Mouse (Mus musculus) cortical plate, adult 2 months (tissue): ENCODE results near the gene Slc7a8.

ENCODE experiments used
- CTCF ChIP-seq: fragments of 200-500 bp; IDR thresholded peaks from 2 replicates; pipeline ENCODE4 v1.5.1; 2011; ENCODE audit warnings: mild to moderate bottlenecking, control low read depth, low read length; ENCODE audit not compliant: insufficient read depth; ENCODE audit errors: extremely low read depth
- POLR2A ChIP-seq: fragments of 200-500 bp; IDR thresholded peaks from 2 replicates; pipeline ENCODE4 v1.6.1; 2011; ENCODE audit warnings: mild to moderate bottlenecking, low read length, control low read depth; ENCODE audit not compliant: insufficient read depth; ENCODE audit errors: extremely low read depth

- TF ChIP-seq POLR2A (peak; percentile 95), CTCF (no peak)
Measured at GRCm38 (mm10) chr14:54686522-54687143, 95.1 kb downstream of the Slc7a8 start, which contains the start of gene Acin1.
